Mouse (Mus musculus): ENCODE results near the gene Tnfsfm13.

The Tnfsfm13 gene

GRCm38 (mm10) chr11:69681314-69682208 lies 14.3 kb downstream of the Tnfsfm13 start, which contains the start of gene Senp3:
Senp3 (minus strand) TSS chr11:69682084.
- DNase-seq (ENCODE audit: low read depth) = peak; percentile 98

- no peak for DNase-seq (ENCODE audit: low read depth)
Observed at GRCm38 (mm10) chr11:69680136-69680855, 15.6 kb downstream of the Tnfsfm13 start.

DNA sequence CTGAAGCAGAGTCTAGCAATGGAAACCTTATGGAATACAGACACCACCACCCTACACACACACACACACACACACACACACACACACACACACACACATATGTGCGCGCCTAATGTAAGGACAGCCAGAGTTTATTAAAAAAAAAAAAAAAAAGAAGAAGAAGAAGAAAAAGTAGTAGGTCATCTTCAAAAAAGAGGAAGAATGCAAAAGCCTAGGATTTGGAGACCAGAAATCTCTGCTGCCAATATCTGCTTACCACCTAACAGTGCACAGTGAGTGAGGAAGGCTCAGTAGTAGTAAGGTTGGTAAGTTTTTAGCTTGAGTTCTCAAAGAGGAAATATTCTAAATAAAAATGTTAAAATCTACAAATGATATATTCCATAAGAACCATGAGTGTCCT lies 16.8 kb downstream of the Tnfsfm13 start:
- no peak for DNase-seq (ENCODE audit: low read depth)

- DNase-seq (ENCODE audit: low read depth) = peak; percentile 100
Observed at GRCm38 (mm10) chr11:69672211-69672706, 23.6 kb downstream of the Tnfsfm13 start, which contains the start of gene Eif4a1. Eif4a1 (minus strand) TSS chr11:69672423.

DNA sequence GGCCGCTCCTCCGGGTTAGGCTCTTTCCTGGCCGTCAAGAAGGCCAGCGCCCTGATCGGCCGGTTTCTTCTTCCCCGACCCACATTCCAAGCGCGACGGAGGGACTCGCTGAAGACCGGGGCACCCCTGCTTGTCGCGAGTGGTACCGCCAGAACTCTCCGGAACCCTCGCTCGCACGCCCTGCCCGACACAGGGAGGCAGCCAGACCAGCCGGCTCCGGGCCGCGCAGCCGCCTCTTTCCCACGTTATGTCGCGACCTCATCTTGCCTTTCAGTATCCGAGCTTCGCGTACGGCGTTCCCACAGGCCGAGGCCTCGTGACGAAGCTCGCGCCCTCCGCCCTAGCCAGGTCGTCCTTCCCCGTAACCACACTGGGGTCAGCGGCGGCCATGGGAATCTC lies 24.2 kb downstream of the Tnfsfm13 start:
- no peak for DNase-seq (ENCODE audit: low read depth)

DNA sequence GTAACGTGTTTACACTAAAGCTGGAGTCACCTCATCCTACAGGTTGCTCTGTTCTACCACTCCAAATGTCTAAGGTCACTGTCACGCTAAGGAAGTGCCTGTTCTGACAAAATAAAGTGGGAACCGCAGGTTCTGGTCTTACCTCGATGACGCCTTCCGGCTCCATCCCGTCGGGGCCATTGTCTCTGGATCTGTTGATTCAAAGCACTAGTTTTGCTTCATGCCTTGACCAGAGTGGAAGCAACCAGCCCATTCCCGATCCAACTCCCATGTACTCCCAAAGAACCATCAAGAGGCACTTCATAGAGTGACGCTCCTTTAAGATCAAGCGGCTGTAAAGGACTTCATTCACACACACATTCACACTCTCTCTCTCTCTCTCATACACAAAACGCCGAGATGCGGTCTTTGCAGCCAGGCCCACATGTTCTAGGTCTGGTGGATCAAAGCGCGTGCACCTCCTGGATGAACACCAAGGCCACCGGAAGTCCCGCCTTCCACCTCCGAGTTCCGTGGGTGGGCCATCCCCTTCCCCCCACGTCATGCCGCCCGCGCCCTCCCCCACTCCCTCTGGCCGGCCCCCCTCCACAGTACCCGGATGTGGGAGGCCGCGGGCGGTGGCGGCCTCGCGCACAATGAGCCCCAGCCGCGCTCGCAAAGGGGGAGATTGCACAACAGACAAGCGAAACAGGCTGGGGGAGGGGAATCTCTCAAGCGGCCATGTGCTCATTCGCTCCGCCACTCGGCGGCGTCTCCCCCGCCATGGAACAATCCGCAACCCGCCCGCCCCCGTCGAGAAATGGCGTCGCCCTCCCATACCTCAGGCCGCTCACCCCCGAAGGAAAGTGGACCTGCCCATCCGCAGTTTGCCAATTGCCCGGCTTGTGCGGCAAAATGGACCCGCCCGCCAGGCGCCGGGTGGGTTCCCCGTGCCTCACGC lies 24.8 kb downstream of the Tnfsfm13 start:
- peak; percentile 98 for DNase-seq (ENCODE audit: low read depth)

DNA sequence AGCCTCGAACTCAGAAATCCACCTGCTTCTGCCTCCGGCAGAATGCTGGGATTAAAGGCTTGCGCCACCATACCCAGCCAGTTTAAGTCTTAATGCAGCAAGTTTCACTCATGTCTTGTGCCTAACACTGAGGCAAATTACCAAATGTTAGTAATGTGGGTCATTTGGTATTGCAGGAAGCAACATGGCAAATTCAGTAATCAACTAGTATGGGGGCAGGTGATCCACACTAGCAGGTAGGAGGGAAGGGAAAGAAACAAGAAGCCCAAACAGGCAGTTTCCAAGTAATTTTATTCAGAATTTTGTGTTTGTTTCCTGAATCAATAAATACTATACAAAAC lies 29.3 kb downstream of the Tnfsfm13 start:
- DNase-seq (ENCODE audit: low read depth) = peak; percentile 47

DNA sequence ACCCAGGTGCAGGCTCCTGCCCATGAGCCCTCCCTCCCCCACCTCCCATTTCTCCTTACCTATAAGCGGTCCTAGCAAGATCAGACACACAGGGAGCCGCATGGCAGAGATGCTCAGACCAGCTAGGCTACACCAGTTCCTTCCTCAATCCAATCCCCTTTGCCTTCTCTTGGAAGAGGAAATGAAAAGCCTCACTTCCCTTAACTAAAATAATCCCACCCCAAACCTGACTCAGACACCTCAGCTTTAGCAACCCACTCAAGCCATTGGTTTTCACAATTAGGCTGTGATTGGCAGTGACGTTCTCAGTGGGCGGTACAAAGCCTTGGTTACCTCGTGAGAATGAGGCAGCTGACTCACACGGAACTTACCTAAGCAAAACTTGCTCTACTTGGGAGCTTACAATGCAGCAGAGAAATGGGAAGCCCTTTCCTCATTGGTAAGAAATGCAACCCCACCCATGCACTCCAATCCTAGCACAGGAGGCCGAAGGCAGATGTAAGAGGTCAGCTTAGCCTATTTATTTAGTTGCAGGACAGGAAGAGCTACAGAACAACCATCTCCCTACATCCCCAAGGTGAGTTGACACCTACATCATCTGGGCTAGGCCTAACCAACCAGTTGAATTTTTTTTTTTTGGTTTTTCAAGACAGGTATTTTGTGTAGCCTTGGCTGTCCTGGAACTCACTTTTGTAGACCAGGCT lies 29.8 kb downstream of the Tnfsfm13 start, which contains the start of gene Cd68:
TSS of gene Cd68 (minus strand) at position 193 of the 704 bp plus-strand sequence.
- peak; percentile 70 for DNase-seq (ENCODE audit: low read depth)

DNA sequence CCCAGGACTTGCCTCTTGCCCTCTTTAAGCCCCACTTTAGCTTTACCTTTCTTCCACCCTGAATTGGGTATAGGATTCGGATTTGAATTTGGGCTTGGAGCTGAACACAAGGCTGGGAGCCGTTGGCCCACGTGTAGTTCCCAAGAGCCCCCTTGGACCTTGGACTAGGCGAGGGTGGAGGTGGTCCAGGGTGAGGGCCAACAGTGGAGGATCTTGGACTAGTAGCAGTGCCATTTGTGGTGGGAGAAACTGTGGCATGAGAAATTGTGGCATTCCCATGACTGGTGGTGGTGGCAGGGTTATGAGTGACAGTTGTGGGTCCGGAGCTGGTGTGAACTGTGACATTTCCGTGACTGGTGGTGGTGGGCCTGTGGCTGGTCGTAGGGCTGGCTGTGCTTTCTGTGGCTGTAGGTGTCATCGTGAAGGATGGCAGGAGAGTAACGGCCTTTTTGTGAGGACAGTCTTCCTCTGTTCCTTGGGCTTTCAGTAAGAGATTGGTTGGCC lies 30.4 kb downstream of the Tnfsfm13 start:
- DNase-seq (ENCODE audit: low read depth) = peak; percentile 28

DNA sequence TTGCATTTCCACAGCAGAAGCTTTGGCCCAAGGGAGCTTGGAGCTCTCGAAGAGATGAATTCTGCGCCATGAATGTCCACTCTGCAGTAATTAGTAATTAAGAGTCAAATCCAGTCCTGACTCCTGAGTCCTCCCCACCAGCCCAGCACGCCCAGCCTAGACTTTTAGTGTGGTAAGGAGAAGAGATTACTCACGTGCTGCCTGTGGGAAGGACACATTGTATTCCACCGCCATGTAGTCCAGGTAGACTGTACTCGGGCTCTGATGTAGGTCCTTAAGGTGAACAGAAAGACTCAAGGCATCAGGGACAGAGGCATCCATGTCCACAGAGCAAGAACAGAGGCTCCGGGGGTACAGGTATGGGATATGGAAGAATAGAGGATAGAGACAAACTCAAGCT lies 31.1 kb downstream of the Tnfsfm13 start:
- no peak for DNase-seq (ENCODE audit: low read depth)

DNA sequence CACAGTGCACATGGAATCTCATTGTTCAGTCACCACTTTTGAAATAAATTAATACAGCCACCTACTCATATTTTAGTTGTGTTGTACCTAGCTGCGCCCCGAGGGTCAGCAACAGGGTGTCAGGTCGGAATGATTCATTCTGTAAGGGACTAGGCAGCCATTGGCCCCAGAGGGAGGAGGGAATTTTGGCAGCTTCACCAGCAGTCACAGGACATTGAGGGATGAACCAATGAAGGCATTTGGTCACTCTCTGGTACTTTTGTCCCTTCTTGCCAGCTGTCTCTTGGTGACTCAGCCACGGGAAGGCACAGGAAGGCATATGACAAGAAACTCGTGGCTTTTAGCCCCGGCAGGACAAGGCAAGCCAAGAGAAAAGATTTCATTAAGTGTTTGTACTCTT lies 32.1 kb downstream of the Tnfsfm13 start:
- no peak for DNase-seq (ENCODE audit: low read depth)

DNA sequence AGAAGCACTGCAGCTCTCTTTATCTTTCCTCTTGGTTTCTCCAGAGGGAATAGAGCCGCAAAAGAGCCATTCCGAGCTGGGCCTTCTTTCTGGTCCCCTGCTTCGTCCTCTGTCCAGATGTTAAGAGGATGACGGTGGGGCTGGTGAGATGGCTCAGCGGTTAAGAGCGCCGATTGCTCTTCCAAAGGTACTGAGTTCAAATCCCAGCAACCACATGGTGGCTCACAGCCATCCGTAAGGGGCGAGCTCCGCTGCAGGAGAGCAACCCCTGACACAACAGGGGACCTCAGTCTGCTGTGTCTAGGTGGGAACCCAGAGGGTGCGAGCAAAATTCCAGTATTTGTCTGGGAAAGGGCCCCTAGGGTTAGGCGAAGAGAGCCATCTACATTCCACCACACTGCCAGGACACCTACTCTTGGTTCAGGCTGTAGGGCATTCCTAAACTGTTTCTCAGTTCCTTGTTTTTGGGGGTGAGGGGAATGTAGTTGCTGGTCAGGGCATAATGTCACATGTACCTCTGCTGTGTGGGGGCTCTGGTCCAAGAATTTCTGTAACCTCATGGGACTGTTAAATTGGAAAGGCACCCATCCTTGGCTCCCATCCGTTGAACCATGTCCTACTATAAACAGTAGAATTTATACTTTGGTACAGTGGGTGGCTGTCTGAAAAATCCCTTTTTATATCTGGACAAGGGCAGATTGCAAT lies 32.8 kb downstream of the Tnfsfm13 start:
- DNase-seq (ENCODE audit: low read depth) = peak; percentile 26

DNA sequence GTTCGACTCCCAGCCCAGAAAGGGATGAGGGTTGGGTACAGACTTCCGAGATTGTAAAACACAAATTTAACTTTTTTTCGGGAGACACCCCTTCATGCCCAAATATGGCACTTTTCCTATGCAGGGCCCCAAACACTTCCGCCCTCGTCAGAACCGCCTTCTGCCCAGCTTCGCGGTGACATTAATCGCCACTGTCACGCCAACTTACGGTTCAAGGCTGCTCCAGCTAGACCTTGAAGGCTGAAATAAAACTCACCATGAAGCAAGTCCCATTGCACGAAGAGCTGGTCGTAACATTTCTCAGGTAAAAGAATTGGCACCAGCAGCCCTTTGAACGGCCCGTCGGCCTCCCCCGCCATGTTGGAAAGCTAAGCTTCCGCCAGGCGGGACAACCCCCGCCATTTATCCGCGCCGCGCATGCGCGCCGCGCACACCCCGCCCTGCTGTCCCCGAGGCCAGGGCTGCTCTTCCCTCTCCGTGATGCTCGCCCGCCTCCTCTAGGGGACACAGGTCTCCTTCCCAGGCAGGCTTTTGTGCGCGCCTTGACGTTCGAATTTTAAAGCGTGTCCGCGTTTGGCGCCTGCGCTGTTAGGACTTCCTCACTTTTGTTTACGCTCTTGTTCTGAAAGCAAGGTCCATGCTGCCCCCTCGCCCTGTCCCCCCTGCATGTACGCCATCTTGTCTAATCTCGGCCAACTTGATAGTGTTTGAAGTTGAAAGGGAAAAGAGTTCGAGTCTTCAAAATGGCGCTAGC lies 33.5 kb downstream of the Tnfsfm13 start, which contains the start of gene Mpdu1:
TSS of gene Mpdu1 (minus strand) at position 430 of the 754 bp plus-strand sequence.
- peak; percentile 97 for DNase-seq (ENCODE audit: low read depth)

DNA sequence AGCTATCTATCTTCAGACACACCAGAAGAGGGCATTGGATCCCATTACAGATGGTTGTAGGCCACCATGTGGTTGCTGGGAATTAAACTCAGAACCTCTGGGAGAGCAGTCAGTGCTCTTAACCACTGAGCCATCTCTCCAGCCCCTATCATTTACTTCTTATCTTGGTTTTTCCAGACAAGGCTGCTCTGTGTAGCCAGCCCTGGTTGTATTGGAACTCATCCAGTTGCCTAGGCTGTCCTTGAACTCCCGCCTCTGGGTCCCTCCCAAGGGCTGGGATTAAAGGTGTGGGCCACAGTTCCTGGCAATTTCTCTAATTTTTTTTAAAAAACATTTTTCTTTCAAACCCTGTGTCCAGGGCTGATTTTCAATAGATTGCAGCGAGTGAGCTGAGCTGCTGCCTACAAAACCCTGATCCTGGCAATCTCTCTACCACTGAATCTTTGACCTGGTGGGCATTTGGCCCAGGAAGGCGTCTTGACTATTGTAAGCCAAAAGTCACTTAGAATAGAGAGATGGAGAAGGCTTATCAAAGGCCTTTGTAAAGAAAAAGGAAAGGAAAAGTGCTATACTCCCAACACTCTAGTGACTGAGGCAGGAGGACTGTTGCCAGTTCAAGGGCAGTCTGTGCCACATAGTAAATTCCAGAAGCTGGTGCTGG lies 34.5 kb downstream of the Tnfsfm13 start:
- peak; percentile 28 for DNase-seq (ENCODE audit: low read depth)

DNA sequence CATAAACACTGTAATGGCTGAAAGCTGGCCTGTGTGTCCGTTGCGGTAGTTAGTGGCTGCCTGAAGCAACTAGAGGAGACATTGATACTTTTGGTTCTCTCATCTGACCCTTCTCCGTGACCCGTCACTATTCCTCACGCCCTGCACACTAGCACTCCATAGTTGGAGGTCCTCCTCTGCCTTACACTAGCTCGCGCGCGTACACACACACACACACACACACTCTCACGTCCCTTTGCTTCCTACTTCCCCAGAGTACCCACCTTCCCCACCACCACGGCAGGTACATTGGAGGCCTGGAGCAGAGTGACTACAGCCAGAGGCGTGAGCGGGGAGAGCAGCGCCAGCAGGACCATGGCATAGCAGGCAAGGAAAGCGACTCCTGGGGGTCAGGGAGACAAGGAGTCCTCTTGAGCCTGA lies 38.4 kb downstream of the Tnfsfm13 start:
- no peak for DNase-seq (ENCODE audit: low read depth)

GRCm38 (mm10) chr11:69656617-69657461 lies 39.1 kb downstream of the Tnfsfm13 start:
- peak; percentile 82 for DNase-seq (ENCODE audit: low read depth)

DNA sequence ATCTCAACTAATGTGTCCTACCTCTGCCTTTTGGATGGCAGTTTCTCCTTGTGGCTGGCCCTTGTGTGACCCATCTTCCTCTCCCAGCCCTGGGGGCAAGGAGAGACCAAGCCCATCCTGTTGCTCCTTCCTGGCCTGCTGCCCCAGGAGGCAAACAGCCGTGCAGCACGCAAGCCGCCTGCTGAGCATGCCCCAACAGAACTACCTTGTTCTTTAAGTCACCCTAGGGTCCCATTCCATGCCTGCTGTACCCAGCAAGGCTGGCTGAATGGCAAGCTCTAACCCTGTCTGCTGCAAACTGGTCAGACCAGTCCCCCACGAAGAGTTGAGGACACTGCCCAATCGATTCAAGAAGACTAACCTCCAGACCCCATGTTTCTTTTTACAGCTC lies 39.8 kb downstream of the Tnfsfm13 start:
- DNase-seq (ENCODE audit: low read depth) = no peak

Data from naive thymus-derived CD4-positive, alpha-beta T cell, adult 2 months (primary cell).